Mouse (Mus musculus): ENCODE measurements around the gene Trem1.

DNA sequence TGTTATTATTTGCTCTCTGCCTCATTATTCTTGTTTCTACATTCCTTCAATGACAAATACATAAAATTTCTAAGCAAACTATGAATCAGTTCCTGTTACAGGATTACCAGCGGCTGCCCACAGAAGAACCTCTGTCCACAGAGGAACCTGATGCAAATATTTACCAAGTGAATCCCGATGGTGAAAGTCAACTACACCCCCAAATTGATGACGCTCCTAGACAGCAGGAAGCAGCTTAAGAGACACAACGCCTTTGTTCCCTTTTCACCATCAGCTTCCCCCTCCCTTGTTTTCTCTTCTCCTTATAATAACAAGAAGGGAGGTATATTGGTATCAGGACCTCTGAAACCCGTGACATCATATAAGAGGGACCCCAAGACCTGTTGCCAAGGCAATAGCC lies 47.3 kb upstream of the Trem1 start:
- TF ChIP-seq EP300 (IDR thresholded peaks at IDR 0.05; ENCODE audit: low read depth) (peak; percentile 32; the same call in 1 of the 2 replicates), CTCF (IDR thresholded peaks at IDR 0.05; ENCODE audit: low read depth) (no peak)
